Mouse (Mus musculus): ENCODE measurements around the gene Fat3.

The Fat3 gene

GRCm38 (mm10) chr9:16501186-16501711, at the start of gene Fat3:
Fat3 (minus strand) TSS chr9:16501285.
- DNase-seq (ENCODE audit: low spot score) = peak; percentile 6

- DNase-seq (ENCODE audit: low spot score) = no peak
Measured at GRCm38 (mm10) chr9:16532884-16533283, 31.8 kb upstream of the Fat3 start.

GRCm38 (mm10) chr9:16517543-16517942, 16.5 kb upstream of the Fat3 start:
- DNase-seq (ENCODE audit: low spot score) = no peak

GRCm38 (mm10) chr9:16512005-16512404, 10.9 kb upstream of the Fat3 start:
- no peak for DNase-seq (ENCODE audit: low spot score)

- no peak for DNase-seq (ENCODE audit: low spot score)
Measured at GRCm38 (mm10) chr9:16503776-16504175, 2.7 kb upstream of the Fat3 start.

GRCm38 (mm10) chr9:16502673-16503343, 1.7 kb upstream of the Fat3 start:
- DNase-seq (ENCODE audit: low spot score) = no peak

- DNase-seq (ENCODE audit: low spot score) = peak; percentile 61
Measured at GRCm38 (mm10) chr9:16501990-16502672, 1.0 kb upstream of the Fat3 start.

GRCm38 (mm10) chr9:16500382-16501185, 501 bp downstream of the Fat3 start:
- peak; percentile 23 for DNase-seq (ENCODE audit: low spot score)

- DNase-seq (ENCODE audit: low spot score) = peak; percentile 18
Measured at GRCm38 (mm10) chr9:16499621-16500381, 1.3 kb downstream of the Fat3 start.

GRCm38 (mm10) chr9:16498876-16499275, 2.2 kb downstream of the Fat3 start:
- DNase-seq (ENCODE audit: low spot score) = no peak

- no peak for DNase-seq (ENCODE audit: low spot score)
Measured at GRCm38 (mm10) chr9:16497361-16497760, 3.7 kb downstream of the Fat3 start.

GRCm38 (mm10) chr9:16496331-16496730, 4.8 kb downstream of the Fat3 start:
- no peak for DNase-seq (ENCODE audit: low spot score)

- no peak for DNase-seq (ENCODE audit: low spot score)
Measured at GRCm38 (mm10) chr9:16489661-16490060, 11.4 kb downstream of the Fat3 start.

- no peak for DNase-seq (ENCODE audit: low spot score)
Measured at GRCm38 (mm10) chr9:16487565-16487964, 13.5 kb downstream of the Fat3 start.

GRCm38 (mm10) chr9:16486229-16486628, 14.9 kb downstream of the Fat3 start:
- DNase-seq (ENCODE audit: low spot score) = no peak

- DNase-seq (ENCODE audit: low spot score) = no peak
Measured at GRCm38 (mm10) chr9:16485173-16485572, 15.9 kb downstream of the Fat3 start.

- DNase-seq (ENCODE audit: low spot score) = no peak
Measured at GRCm38 (mm10) chr9:16484765-16485164, 16.3 kb downstream of the Fat3 start.

GRCm38 (mm10) chr9:16461491-16461890, 39.6 kb downstream of the Fat3 start:
- no peak for DNase-seq (ENCODE audit: low spot score)

- DNase-seq (ENCODE audit: low spot score) = no peak
Measured at GRCm38 (mm10) chr9:16460591-16460990, 40.5 kb downstream of the Fat3 start.

- DNase-seq (ENCODE audit: low spot score) = no peak
Measured at GRCm38 (mm10) chr9:16441930-16442329, 59.2 kb downstream of the Fat3 start.

- no peak for DNase-seq (ENCODE audit: low spot score)
Measured at GRCm38 (mm10) chr9:16440638-16441037, 60.4 kb downstream of the Fat3 start.

GRCm38 (mm10) chr9:16439941-16440340, 61.1 kb downstream of the Fat3 start:
- no peak for DNase-seq (ENCODE audit: low spot score)
